Mouse (Mus musculus): Measurements from ENCODE around the gene Dgki. TPM values are rescaled to one million over a fixed set of nuclear protein-coding genes. Genes with fewer than 3 reads are reported as not detected.

Gene Dgki
- total and polyA plus RNA-seq, 3 experiments = 4.4 to 8.7 (median 7.7) TPM

- dilution Hi-C loops (cut with MboI; ENCODE audit: extremely low pct_ligation_motif_present, extremely low pct_unique_long_range_greater_than_20kb, low sequenced_read_pairs) (no loop called here), in situ Hi-C loops (cut with MboI; ENCODE audit: low pct_ligation_motif_present, low pct_unique_long_range_greater_than_20kb, low sequenced_read_pairs) (no loop called here)
- H3K4me1 ChIP-seq (ENCODE audit: control insufficient read depth in 1 of 2, insufficient read depth in 2 of 2) = peaks cover 4 to 5% of the 10 kb centered on the region in 2 experiments; a peak in 2 of 4 replicates
- no peaks in the 10 kb centered on the region for H3K9me3 ChIP-seq (replicated peaks; ENCODE audit: low read length)
- no peak for DNase-seq (ENCODE audit: extremely low read depth)
- no peak overlapping the region for H3K27ac ChIP-seq (ENCODE audit: insufficient read depth, low read depth)
- H3K4me2 ChIP-seq (ENCODE audit: insufficient read depth, low read depth, poor library complexity, severe bottlenecking) = no peak overlapping the region
- no peaks in the 10 kb centered on the region for H3K36me3 ChIP-seq (replicated peaks in 1 of 2; ENCODE audit: control insufficient read depth in 1 of 2, insufficient read depth in 1 of 2, low read length in 1 of 2)
- no peak overlapping the region for H3K4me3 ChIP-seq (replicated peaks in 1 of 3; ENCODE audit: low read depth in 2 of 3, low read length in 2 of 3, poor library complexity in 1 of 3)
- no peaks in the 10 kb centered on the region for H3K27me3 ChIP-seq (replicated peaks)
- no peak for TF ChIP-seq HCFC1 (IDR thresholded peaks at IDR 0.05; ENCODE audit: low read depth, low read length)
- TF ChIP-seq PAX5 (IDR thresholded peaks at IDR 0.05; ENCODE audit: low read length) = no peak
- no peak for TF ChIP-seq ZMIZ1 (IDR thresholded peaks at IDR 0.05; ENCODE audit: low read depth, low read length)
- no peak for TF ChIP-seq ZC3H11A (IDR thresholded peaks at IDR 0.05; ENCODE audit: low read depth, low read length)
- TF ChIP-seq MEF2A (IDR thresholded peaks at IDR 0.05; ENCODE audit: borderline replicate concordance, low read depth, low read length) = no peak
- no peak for TF ChIP-seq RCOR1 (conservative IDR thresholded peaks at IDR 0.05; ENCODE audit: low read depth, low read length)
- no peak for TF ChIP-seq MAFK (IDR thresholded peaks at IDR 0.05; ENCODE audit: insufficient replicate concordance, low read length)
- TF ChIP-seq ETS1 (conservative IDR thresholded peaks at IDR 0.05; ENCODE audit: low read depth, low read length) = no peak
- no peak for TF ChIP-seq ZNF384 (IDR thresholded peaks at IDR 0.05; ENCODE audit: low read depth, low read length)
- no peak for TF ChIP-seq SMC3 (IDR thresholded peaks at IDR 0.05; ENCODE audit: low read depth, low read length)
- TF ChIP-seq E2F4 (IDR thresholded peaks at IDR 0.05; ENCODE audit: insufficient replicate concordance, low read depth, low read length) = no peak
- TF ChIP-seq CTCF (conservative IDR thresholded peaks at IDR 0.05 in 1 of 2, IDR thresholded peaks at IDR 0.05 in 1 of 2; ENCODE audit: low read depth in 2 of 2, low read length in 2 of 2) = no peak
- TF ChIP-seq SIN3A (IDR thresholded peaks at IDR 0.05; ENCODE audit: low read length) = no peak
- no peak for TF ChIP-seq JUN (IDR thresholded peaks at IDR 0.05; ENCODE audit: insufficient read depth, low read depth, low read length)
- no peak overlapping the region for H3K9ac ChIP-seq (ENCODE audit: insufficient read depth, low read depth)
- H3K79me2 ChIP-seq (replicated peaks; ENCODE audit: control insufficient read depth, extremely low read depth, insufficient read depth, poor library complexity, severe bottlenecking) = no peaks in the 10 kb centered on the region
Measured at GRCm38 (mm10) chr6:36880643-36881263, 419.2 kb downstream of the Dgki start.

GRCm38 (mm10) chr6:36877399-36877798 lies 422.6 kb downstream of the Dgki start:
- H3K4me3 ChIP-seq (replicated peaks in 1 of 3; ENCODE audit: low read depth in 2 of 3, low read length in 2 of 3, poor library complexity in 1 of 3) = no peak overlapping the region
- H3K36me3 ChIP-seq (replicated peaks in 1 of 2; ENCODE audit: control insufficient read depth in 1 of 2, insufficient read depth in 1 of 2, low read length in 1 of 2) = no peaks in the 10 kb centered on the region
- DNase-seq (ENCODE audit: extremely low read depth) = no peak
- H3K4me1 ChIP-seq (ENCODE audit: control insufficient read depth in 1 of 2, insufficient read depth in 2 of 2) = peaks cover 4 to 5% of the 10 kb centered on the region in 2 experiments; a peak in 2 of 4 replicates
- H3K27me3 ChIP-seq (replicated peaks) = no peaks in the 10 kb centered on the region
- H3K79me2 ChIP-seq (replicated peaks; ENCODE audit: control insufficient read depth, extremely low read depth, insufficient read depth, poor library complexity, severe bottlenecking) = no peaks in the 10 kb centered on the region
- dilution Hi-C loops (cut with MboI; ENCODE audit: extremely low pct_ligation_motif_present, extremely low pct_unique_long_range_greater_than_20kb, low sequenced_read_pairs) (no loop called here), in situ Hi-C loops (cut with MboI; ENCODE audit: low pct_ligation_motif_present, low pct_unique_long_range_greater_than_20kb, low sequenced_read_pairs) (no loop called here)
- H3K27ac ChIP-seq (ENCODE audit: insufficient read depth, low read depth) = no peak overlapping the region
- TF ChIP-seq POLR2AphosphoS2 (IDR thresholded peaks at IDR 0.05; ENCODE audit: low read depth, low read length) (no peak), HCFC1 (IDR thresholded peaks at IDR 0.05; ENCODE audit: low read depth, low read length) (no peak), MAZ (IDR thresholded peaks at IDR 0.05; ENCODE audit: low read depth, low read length) (no peak), KAT2A (IDR thresholded peaks at IDR 0.05; ENCODE audit: insufficient replicate concordance, low read length) (no peak), ZKSCAN1 (IDR thresholded peaks at IDR 0.05; ENCODE audit: borderline replicate concordance, low read depth, low read length) (no peak), MXI1 (IDR thresholded peaks at IDR 0.05; ENCODE audit: low read depth, low read length) (no peak), TBP (conservative IDR thresholded peaks at IDR 0.05; ENCODE audit: low read depth, low read length) (no peak), MAX (IDR thresholded peaks at IDR 0.05; ENCODE audit: low read length) (no peak), ZC3H11A (IDR thresholded peaks at IDR 0.05; ENCODE audit: low read depth, low read length) (no peak), CHD2 (IDR thresholded peaks at IDR 0.05; ENCODE audit: low read length) (no peak)
- no peak overlapping the region for H3K9ac ChIP-seq (ENCODE audit: insufficient read depth, low read depth)
- H3K4me2 ChIP-seq (ENCODE audit: insufficient read depth, low read depth, poor library complexity, severe bottlenecking) = no peak overlapping the region
- H3K9me3 ChIP-seq (replicated peaks; ENCODE audit: low read length) = no peaks in the 10 kb centered on the region

All from CH12.LX (cell line).